Mouse (Mus musculus) testis, postnatal 14 days (tissue): Measurements from ENCODE around the gene Gfra1.

ENCODE experiments used
- DNase-seq: peaks from one replicate; pipeline ENCODE4 v3.0.0; 2021; ENCODE audit warnings: low spot score

Gfra1 gene

DNA sequence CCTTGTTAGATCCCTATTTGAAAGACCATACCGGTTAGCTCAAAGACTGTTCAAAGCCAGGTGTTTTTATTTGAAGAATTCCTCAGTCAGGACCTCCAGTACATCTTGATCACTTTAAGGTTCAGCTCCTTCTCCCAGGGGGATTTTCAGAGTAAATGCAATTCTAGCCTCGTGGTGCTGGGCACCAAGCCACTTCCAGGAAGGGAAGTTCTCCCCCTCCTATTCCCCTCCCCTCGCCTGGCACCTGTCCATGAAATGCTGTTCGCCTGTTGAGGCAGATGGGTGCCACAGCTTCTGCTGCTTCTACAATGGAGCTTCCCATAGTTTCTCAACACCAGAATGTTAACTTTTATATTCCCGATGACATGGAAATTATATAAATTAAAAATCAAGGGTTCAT, 139.2 kb downstream of the Gfra1 start:
- no peak for DNase-seq

DNA sequence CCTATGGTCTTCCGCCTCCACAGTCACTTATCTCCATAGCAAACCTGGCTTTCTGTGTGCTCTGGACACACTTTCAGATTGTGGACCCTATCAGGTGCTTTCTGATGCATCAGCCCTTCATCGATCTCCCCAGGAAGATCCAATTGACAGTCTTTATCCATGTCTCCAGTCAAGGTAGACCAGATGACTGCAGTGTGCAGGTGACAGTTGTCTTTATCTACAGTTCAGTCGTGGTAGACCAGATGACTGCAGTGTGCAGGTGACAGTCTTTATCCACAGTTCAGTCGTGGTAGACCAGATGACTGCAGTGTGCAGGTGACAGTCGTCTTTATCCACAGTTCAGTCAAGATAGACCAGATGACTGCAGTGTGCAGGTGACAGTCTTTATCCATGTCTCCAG, 140.0 kb downstream of the Gfra1 start:
- DNase-seq, result no peak

DNA sequence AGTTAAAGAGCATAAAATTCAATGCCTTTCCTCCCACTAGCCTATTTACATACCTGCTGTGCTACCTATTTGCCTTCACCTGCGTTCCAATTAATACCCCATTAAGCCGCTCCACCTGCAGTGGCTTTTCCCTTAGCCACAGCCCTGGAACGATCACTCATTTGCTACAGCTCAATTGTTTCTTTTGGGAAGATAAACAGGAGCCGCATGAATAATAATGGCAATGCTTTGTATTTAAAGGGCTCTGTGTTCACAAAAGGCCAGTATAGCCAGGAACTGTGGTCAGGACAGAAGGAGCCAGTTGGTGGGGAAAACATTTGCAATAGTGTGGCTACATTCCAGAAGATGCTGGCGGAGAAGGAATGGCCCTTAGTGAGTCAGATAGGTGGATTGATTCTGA, 141.1 kb downstream of the Gfra1 start:
- no peak for DNase-seq

DNA sequence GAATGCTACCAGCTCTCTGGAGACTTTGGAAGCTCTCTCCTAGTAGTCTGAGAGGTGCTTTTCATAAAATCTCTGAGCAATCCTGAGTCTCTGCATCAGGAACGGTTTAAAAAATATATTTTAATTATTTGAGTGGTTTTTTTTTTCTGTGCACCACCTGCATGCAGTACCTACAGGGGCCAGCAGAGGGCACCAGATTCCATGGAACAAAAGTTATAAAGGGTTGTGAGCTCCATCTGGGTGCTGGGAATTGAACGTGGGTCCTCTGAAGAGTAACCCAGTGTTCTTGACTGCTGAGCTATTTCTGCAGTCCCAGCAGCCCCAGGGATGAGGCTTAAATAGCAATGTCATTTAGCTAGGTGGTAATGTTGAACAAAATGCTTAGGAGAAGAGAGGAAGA, 141.9 kb downstream of the Gfra1 start:
- DNase-seq, result no peak

GRCm38 (mm10) chr19:58312492-58312891, 143.2 kb downstream of the Gfra1 start:
- DNase-seq, result no peak

- DNase-seq, result no peak
These were observed 145.1 kb downstream of the Gfra1 start for GRCm38 (mm10) chr19:58310334-58311315.

DNA sequence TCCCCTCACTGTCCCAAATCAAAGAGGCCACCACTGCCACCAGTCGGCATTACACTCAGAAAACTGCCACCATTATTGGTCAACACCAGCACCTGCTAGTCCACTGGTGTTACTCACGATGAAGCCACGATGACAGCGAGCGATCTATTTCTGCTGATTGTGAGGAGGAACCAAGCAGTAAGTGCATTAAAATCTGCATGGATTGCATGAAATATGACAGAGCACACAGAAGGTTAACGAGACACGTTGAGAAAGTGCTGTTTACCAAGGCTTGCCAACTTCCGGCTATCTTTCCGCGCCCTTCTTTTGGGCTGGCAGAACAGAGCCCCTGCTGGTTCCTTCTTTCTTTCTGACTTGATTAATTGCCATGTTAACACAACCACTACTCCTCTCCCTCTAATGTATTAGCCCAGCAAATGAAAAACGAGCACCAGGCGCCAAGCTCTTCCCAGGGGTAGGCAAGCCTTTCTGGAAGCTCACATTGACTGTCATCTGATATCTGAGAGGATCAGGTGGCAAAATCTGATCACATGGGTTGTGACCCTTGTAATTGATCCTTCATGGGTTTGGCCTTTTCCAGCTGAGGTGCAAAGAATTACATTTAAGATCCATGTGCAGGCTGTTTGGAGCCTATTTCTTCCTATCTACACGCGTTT, 146.0 kb downstream of the Gfra1 start:
- no peak for DNase-seq

- no peak for DNase-seq
These were observed 154.6 kb downstream of the Gfra1 start for GRCm38 (mm10) chr19:58301105-58301504.

DNA sequence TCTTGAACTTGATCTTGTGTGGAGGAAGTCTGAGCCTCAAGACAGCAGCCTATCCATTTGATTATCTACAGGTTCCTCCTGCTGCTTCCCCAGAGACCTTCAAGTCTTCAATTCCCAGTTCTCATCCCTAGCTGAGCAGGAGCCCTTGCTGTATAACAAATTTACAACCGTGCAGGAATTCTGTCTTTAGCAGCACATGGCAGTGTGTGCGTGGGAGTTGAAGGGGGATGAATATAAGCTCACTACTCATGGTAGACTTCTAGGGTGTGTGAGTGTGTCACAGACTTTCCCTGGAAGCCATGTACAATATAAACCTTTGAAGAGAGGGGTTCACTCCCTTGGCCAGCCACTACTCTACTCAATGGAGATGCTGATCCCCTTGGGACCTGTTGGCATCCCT, 157.8 kb downstream of the Gfra1 start:
- no peak for DNase-seq

- no peak for DNase-seq
These were observed 158.9 kb downstream of the Gfra1 start for GRCm38 (mm10) chr19:58296842-58297190.

GRCm38 (mm10) chr19:58295986-58296841, 159.5 kb downstream of the Gfra1 start:
- no peak for DNase-seq

- no peak for DNase-seq
These were observed 167.6 kb downstream of the Gfra1 start for GRCm38 (mm10) chr19:58288145-58288544.

DNA sequence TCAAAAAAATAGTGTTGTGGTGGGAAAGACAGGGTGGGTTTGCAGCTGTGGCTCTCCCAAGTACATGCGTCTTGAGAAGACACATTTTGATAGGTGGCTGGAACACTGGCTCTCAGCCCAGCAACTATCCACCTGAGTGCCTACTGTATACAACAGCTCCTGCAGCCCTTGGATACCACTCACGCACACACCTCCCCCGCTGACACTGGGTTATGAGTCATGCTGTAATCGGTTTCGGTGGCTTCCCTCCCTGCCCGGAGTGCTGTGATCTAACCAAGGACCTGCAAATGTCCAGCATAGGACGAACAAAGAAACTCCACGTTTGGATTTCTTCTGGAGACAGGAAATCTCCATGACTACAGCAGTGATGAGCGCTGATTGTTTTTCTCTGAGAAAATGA, 180.4 kb downstream of the Gfra1 start:
- no peak for DNase-seq

DNA sequence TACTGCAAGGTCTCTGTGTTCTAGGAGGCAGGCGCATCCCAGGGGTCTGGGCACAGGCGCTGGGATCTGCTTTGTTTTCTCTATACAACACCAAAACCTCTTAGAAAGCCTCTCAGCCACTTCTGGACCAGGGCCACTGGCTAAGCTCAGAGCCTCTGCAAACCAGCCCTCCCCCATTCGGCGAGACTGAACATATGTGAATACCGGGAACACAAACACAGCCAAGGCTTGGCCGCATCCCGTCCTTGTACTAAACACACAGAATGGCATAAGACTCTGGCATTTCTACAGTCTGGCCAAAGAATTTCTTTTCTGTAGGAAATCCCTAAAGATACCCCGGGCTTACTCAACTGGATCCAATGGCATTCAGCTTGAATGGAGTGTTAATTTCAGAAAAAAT, 183.9 kb downstream of the Gfra1 start:
- no peak for DNase-seq

GRCm38 (mm10) chr19:58270778-58271177, 184.9 kb downstream of the Gfra1 start:
- no peak for DNase-seq

- peak; percentile 26 for DNase-seq
These were observed 187.2 kb downstream of the Gfra1 start for GRCm38 (mm10) chr19:58268476-58268875.

GRCm38 (mm10) chr19:58266600-58266999, 189.1 kb downstream of the Gfra1 start:
- no peak for DNase-seq

DNA sequence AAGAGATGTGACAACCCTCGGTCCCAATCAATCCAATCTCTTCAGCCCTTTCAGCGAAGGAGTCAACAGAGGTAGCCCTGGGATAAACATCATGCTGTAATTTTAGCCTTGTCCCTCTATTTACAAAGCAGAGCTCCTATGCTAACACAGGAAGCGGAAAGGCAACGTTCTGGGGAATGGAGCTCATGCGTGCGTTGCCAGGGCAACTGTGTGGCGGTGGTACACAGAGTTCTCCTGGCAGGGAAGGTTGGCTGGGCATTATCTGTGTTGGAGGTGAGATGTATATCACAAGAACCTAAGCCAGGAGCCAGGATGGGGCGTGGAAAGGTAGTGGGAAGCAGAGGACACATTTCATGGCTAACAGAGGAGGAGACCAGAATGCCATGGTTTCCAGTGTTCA, 194.8 kb downstream of the Gfra1 start:
- DNase-seq, result no peak

DNA sequence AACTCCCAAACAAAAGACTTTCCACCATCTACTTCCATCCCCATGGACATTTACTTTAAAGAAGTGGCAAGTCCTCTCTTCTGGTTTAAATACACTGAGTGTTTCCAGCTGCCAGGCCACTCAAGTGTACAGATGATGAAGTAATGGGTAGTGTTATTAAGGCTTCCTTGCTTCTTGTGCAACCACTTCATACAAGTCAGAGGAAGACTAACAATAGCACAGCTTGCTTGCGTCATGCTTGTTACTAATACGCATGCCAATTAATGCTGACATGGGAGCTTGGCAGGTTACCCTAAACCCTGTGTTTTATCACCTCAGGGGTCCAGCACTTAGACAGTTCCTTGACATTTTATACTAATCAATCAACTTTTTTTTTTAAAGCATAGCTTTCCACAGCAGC, 196.5 kb downstream of the Gfra1 start:
- DNase-seq, result no peak

DNA sequence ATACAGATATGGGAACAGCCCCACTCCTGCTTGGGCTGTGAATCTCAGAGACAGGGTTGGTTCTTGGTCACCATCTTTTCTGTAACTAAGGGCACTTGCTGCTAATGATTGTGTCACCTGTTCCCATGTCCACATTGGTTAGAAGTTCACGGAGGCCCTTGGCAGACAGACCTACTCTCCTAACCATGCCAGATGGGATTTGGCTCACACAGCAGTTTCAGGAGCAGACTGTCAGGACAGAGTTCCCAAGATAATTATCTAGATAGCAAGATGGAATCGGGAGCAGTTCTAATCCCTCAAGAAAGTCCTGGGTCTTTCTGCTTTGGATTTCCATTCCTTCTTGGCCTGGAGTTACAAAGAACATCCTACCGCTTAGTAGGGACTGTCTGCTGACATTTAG, 199.2 kb downstream of the Gfra1 start:
- DNase-seq, result no peak

- no peak for DNase-seq
These were observed 200.3 kb downstream of the Gfra1 start for GRCm38 (mm10) chr19:58255394-58255793.

DNA sequence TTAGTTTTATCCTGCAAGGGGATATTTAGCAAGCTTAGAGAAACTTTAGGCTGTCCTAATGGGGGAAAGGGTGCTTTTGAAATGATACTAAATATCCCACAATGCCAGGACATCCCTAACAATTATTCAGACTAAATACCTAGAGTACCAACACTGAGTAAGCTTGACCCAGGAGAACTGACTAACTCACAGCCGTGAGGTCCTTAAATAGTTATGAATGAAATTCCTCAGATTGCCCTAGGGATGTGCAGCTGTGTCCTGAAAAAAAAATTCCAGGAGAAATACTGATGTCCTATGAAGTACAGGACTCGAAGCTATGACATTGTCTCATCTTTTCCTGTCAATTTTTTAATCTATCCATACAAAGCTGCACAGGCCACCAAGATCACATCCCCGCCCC, 201.5 kb downstream of the Gfra1 start:
- DNase-seq, result no peak

GRCm38 (mm10) chr19:58251698-58252097, 204.0 kb downstream of the Gfra1 start:
- no peak for DNase-seq
